Mouse (Mus musculus) neural tube, embryonic 14.5 days (tissue): ENCODE results near the gene Slit3. TPM values are rescaled to one million over a fixed set of nuclear protein-coding genes. Genes with fewer than 3 reads are reported as not detected.

Source experiments
- ATAC-seq: fragments of 200-750 bp; cut with Nextera tagmentation; 2 replicates; pipeline ENCODE4 v1.8.0; 2017; ENCODE audit warnings: low read depth, mild to moderate bottlenecking, moderate TSS enrichment, moderate library complexity
- H3K27ac ChIP-seq: fragments of 300-500 bp; sonication (generic); 2 replicates; pipeline ENCODE4 v1.5.1; 2014; ENCODE audit warnings: low read depth, mild to moderate bottlenecking, control low read depth, low read length, moderate library complexity, mixed read lengths
- H3K27me3 ChIP-seq: fragments of 300-500 bp; sonication (generic); 2 replicates; pipeline ENCODE4 v1.6.1; 2014; ENCODE audit warnings: low read length; ENCODE audit not compliant: control insufficient read depth, insufficient read depth
- H3K36me3 ChIP-seq: fragments of 300-500 bp; sonication (generic); 2 replicates; pipeline ENCODE4 v1.6.1; 2014; ENCODE audit warnings: low read length, mixed read lengths; ENCODE audit not compliant: control insufficient read depth, insufficient read depth
- H3K4me1 ChIP-seq: fragments of 300-500 bp; sonication (generic); 2 replicates; pipeline ENCODE4 v1.6.1; 2014; ENCODE audit warnings: low read length; ENCODE audit not compliant: control insufficient read depth, insufficient read depth
- H3K4me2 ChIP-seq: fragments of 300-500 bp; sonication (generic); 2 replicates; pipeline ENCODE4 v1.6.1; 2014; ENCODE audit warnings: mild to moderate bottlenecking, low read depth, low read length, control low read depth
- H3K4me3 ChIP-seq: fragments of 300-500 bp; sonication (generic); 2 replicates; pipeline ENCODE4 v1.5.1; 2014; ENCODE audit warnings: low read depth, low read length, control low read depth, mixed read lengths
- H3K9ac ChIP-seq: fragments of 300-500 bp; sonication (generic); replicated peaks from 2 replicates; pipeline ENCODE4 v1.6.1; 2014; ENCODE audit warnings: low read depth, mild to moderate bottlenecking, control low read depth, low read length, mixed read lengths
- H3K9me3 ChIP-seq: fragments of 300-500 bp; sonication (generic); 2 replicates; pipeline ENCODE4 v1.6.1; 2016; ENCODE audit warnings: low read length; ENCODE audit not compliant: control insufficient read depth
- WGBS: fragments of 180-500 bp; shearing (Covaris S2); extraction: QIAGEN DNeasy Blood & Tissue Kit; methylation state at CpG from one replicate; pipeline ENCODE4 v1.1.7; 2014; 5-methylcytosine and 5-hydroxymethylcytosine counted together
- polyA plus RNA-seq: library from polyadenylated mRNA; unstranded; fragments of >200 nt; fragmentation: Nextera tagmentation; extraction: Ambion mirVana; gene quantifications from 2 replicates; pipeline ENCODE4 v1.2.1, GENCODE M21; 2014

Slit3 gene
- polyA plus RNA-seq, 1 experiment from 2014 or later = 14.6 TPM

- no peak overlapping the region for H3K4me2 ChIP-seq
- no peaks in the 10 kb centered on the region for H3K9me3 ChIP-seq
- no peak overlapping the region for H3K4me3 ChIP-seq
- no peaks in the 10 kb centered on the region for H3K36me3 ChIP-seq
- no peak overlapping the region for H3K9ac ChIP-seq
- H3K27ac ChIP-seq = no peak overlapping the region
- peaks cover 6% of the 10 kb centered on the region; the same call in 1 of the 2 replicates for H3K4me1 ChIP-seq
- WGBS = 77% methylated on average over 3 of the region's 3 CpGs
- ATAC-seq = no peak
- H3K27me3 ChIP-seq = no peaks in the 10 kb centered on the region
These were observed 184.9 kb downstream of the Slit3 start for GRCm38 (mm10) chr11:35305910-35306309.

- Histone ChIP-seq H3K9me3 (no peaks in the 10 kb centered on the region), H3K27me3 (no peaks in the 10 kb centered on the region), H3K27ac (no peak overlapping the region), H3K4me2 (no peak overlapping the region), H3K4me1 (peaks cover 6% of the 10 kb centered on the region; the same call in 1 of the 2 replicates), H3K4me3 (no peak overlapping the region), H3K9ac (no peak overlapping the region), H3K36me3 (no peaks in the 10 kb centered on the region)
- WGBS = 18% methylated on average over 5 of the region's 5 CpGs
- ATAC-seq = no peak
These were observed 185.9 kb downstream of the Slit3 start for GRCm38 (mm10) chr11:35306922-35307321.

GRCm38 (mm10) chr11:35307992-35308391, 187.0 kb downstream of the Slit3 start:
- no peak overlapping the region for H3K4me3 ChIP-seq
- no peak for ATAC-seq
- peaks cover 6% of the 10 kb centered on the region; the same call in 1 of the 2 replicates for H3K4me1 ChIP-seq
- no peak overlapping the region for H3K9ac ChIP-seq
- WGBS = 67% methylated on average over 4 of the region's 4 CpGs
- no peaks in the 10 kb centered on the region for H3K27me3 ChIP-seq
- no peak overlapping the region for H3K4me2 ChIP-seq
- no peaks in the 10 kb centered on the region for H3K36me3 ChIP-seq
- no peak overlapping the region for H3K27ac ChIP-seq
- H3K9me3 ChIP-seq = no peaks in the 10 kb centered on the region

GRCm38 (mm10) chr11:35315449-35316028, 194.5 kb downstream of the Slit3 start:
- 71% methylated on average over 5 of the region's 5 CpGs for WGBS
- Histone ChIP-seq H3K27ac (no peak overlapping the region), H3K9me3 (no peaks in the 10 kb centered on the region), H3K27me3 (no peaks in the 10 kb centered on the region), H3K4me1 (no peaks in the 10 kb centered on the region), H3K9ac (no peak overlapping the region), H3K36me3 (no peaks in the 10 kb centered on the region), H3K4me2 (no peak overlapping the region), H3K4me3 (no peak overlapping the region)
- no peak for ATAC-seq

GRCm38 (mm10) chr11:35317221-35317620, 196.2 kb downstream of the Slit3 start:
- H3K9ac ChIP-seq = no peak overlapping the region
- H3K9me3 ChIP-seq = no peaks in the 10 kb centered on the region
- H3K27me3 ChIP-seq = no peaks in the 10 kb centered on the region
- no peaks in the 10 kb centered on the region for H3K4me1 ChIP-seq
- ATAC-seq = no peak
- no peaks in the 10 kb centered on the region for H3K36me3 ChIP-seq
- WGBS = 92% methylated on average over 5 of the region's 5 CpGs
- no peak overlapping the region for H3K4me2 ChIP-seq
- no peak overlapping the region for H3K27ac ChIP-seq
- H3K4me3 ChIP-seq = no peak overlapping the region

- no peaks in the 10 kb centered on the region for H3K36me3 ChIP-seq
- WGBS = 63% methylated on average over 7 of the region's 7 CpGs
- no peak overlapping the region for H3K4me3 ChIP-seq
- H3K27ac ChIP-seq = no peak overlapping the region
- H3K4me2 ChIP-seq = no peak overlapping the region
- no peak overlapping the region for H3K9ac ChIP-seq
- ATAC-seq = peak; percentile 31; the same call in 1 of the 2 replicates
- H3K4me1 ChIP-seq = no peaks in the 10 kb centered on the region
- H3K9me3 ChIP-seq = no peaks in the 10 kb centered on the region
- no peaks in the 10 kb centered on the region for H3K27me3 ChIP-seq
These were observed 196.9 kb downstream of the Slit3 start for GRCm38 (mm10) chr11:35317775-35318432.

- no peak for ATAC-seq
- H3K4me2 ChIP-seq = no peak overlapping the region
- WGBS = 73% methylated on average over 12 of the region's 12 CpGs
- no peak overlapping the region for H3K27ac ChIP-seq
- no peaks in the 10 kb centered on the region for H3K4me1 ChIP-seq
- H3K9ac ChIP-seq = no peak overlapping the region
- H3K9me3 ChIP-seq = no peaks in the 10 kb centered on the region
- H3K4me3 ChIP-seq = no peak overlapping the region
- H3K27me3 ChIP-seq = no peaks in the 10 kb centered on the region
- no peaks in the 10 kb centered on the region for H3K36me3 ChIP-seq
These were observed 197.5 kb downstream of the Slit3 start for GRCm38 (mm10) chr11:35318433-35319020.

- no peaks in the 10 kb centered on the region for H3K4me1 ChIP-seq
- 91% methylated on average over 2 of the region's 3 CpGs for WGBS
- H3K27ac ChIP-seq = no peak overlapping the region
- H3K27me3 ChIP-seq = no peaks in the 10 kb centered on the region
- no peak overlapping the region for H3K4me3 ChIP-seq
- no peaks in the 10 kb centered on the region for H3K9me3 ChIP-seq
- H3K4me2 ChIP-seq = no peak overlapping the region
- H3K36me3 ChIP-seq = no peaks in the 10 kb centered on the region
- H3K9ac ChIP-seq = no peak overlapping the region
- ATAC-seq = no peak
These were observed 199.5 kb downstream of the Slit3 start for GRCm38 (mm10) chr11:35320518-35320917.

- no peak for ATAC-seq
- H3K27me3 ChIP-seq = 0 out of 2 replicates have a peak, but pooled peaks cover 4% of the 10 kb centered on the region
- 41% methylated on average over 5 of the region's 5 CpGs for WGBS
These were observed 203.4 kb downstream of the Slit3 start for GRCm38 (mm10) chr11:35324397-35324796.

More at GRCm38 (mm10) chr11:35324397-35324796, 203.4 kb downstream of the Slit3 start:
- 0 out of 2 replicates have a peak, but pooled peaks cover 4% of the 10 kb centered on the region for H3K4me1 ChIP-seq
- no peak overlapping the region for H3K4me3 ChIP-seq
- no peak overlapping the region for H3K9ac ChIP-seq
- no peaks in the 10 kb centered on the region for H3K36me3 ChIP-seq
- no peak overlapping the region for H3K4me2 ChIP-seq
- no peaks in the 10 kb centered on the region for H3K9me3 ChIP-seq
- H3K27ac ChIP-seq = no peak overlapping the region
